Mouse (Mus musculus): Measurements from ENCODE around the gene Gm11565. TPM values are rescaled to one million over a fixed set of nuclear protein-coding genes. Genes with fewer than 3 reads are reported as not detected.
"Not testable (repeated sequence)": the region's sequence is repeated elsewhere in the genome, so short reads cannot be mapped to it uniquely, and the experiment has no call there.

Gm11565 gene
- not detected for total RNA-seq (2021)
- long read RNA-seq: 0 reads

DNA sequence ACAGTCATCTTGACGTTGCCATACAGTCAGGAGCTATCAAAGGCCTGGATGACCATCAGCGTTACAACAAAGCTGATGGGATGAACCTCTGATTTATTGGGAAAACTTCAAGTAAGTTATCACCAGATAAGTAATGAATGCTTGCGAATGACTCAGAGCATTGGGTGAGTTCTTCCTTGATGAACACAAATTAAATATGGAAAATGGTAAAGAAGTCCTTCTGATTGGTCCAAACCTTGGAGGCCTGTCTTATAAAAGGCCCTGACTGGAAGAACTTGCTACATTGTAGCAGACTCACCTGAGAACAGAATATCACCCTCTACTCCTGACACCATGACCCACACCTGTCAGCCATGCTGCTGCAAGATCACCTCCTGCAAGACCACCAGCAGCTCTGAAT lies at the start of gene Gm11565:
TSS of gene Gm11565 (plus strand) at position 301 of the 400 bp plus-strand sequence.
- DNase-seq (ENCODE audit: low spot score in 2 of 2): no peak

DNA sequence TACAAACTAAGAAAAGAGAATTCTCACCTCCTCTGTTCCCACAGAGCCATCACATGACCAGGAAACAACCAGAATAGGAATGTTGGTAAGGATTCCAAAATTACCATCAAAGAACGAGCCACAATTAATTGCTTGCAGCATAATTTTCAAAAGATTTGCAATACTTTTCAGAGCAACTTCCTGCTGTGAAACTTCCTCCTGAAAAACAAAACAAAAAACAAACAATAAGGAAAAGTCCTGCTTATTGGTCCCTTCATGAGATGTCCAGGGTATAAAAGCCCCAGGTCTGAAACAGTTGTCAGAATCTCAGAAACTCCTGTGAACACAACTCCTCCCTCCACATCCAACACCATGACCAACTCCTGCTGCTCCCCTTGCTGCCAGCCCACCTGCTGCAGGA lies 41.5 kb upstream of the Gm11565 start, which contains the start of gene Krtap9-1:
TSS of gene Krtap9-1 (plus strand) at position 301 of the 400 bp plus-strand sequence.
- not testable (repeated sequence) for DNase-seq (ENCODE audit: low spot score in 2 of 2)

DNA sequence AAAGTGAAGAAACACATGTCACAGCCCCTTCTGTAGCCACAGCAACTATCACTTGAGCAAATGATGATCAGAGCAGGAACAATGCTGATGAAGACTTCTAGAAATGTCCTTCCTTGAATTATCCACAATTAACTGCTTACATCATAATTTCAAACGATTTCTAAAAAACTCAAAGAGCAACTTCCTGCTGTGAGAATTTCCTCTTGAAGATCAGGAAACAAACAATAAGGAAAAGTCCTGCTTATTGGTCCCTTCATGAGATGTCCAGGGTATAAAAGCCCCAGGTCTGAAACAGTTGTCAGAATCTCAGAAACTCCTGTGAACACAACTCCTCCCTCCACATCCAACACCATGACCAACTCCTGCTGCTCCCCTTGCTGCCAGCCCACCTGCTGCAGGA lies 35.7 kb upstream of the Gm11565 start, which contains the start of gene Gm11567:
TSS of gene Gm11567 (plus strand) at position 301 of the 400 bp plus-strand sequence.
- not testable (repeated sequence) for DNase-seq (ENCODE audit: low spot score in 2 of 2)

DNA sequence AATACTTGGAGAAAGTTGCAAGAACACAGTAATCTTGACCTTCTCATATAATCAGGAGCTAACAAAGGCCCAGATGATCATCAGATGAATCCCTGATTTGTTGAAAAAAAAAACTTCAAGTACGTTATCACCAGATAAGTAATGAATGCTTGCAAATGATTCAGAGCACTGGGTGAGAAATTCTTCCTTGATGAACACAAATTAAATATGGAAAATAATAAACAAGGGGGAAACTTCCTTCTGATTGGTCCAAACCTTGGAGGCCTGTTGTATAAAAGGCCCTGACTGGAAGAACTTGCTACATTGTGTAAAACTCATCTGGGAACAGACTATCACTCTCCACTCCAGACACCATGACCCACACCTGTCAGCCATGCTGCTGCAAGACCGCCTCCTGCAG lies 6.9 kb upstream of the Gm11565 start, which contains the start of gene Krtap31-1:
TSS of gene Krtap31-1 (plus strand) at position 301 of the 400 bp plus-strand sequence.
- no peak for DNase-seq (ENCODE audit: low spot score in 2 of 2)

DNA sequence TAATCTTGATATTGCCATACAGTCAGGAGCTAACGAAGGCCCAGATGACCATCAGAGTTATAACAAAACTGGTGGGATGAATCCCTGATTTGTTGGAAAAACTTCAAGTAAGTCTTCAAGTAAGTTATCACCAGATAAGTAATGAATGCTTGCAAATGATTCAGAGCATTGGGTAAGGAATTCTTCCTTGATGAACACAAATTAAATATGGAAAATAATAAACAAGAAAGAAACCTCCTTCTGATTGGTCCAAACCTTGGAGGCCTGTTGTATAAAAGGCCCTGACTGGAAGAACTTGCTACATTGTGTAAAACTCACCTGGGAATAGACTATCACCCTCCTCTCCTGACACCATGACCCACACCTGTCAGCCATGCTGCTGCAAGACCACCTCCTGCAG lies 21.4 kb downstream of the Gm11565 start, which contains the start of gene Krtap31-2:
TSS of gene Krtap31-2 (plus strand) at position 301 of the 400 bp plus-strand sequence.
- no peak for DNase-seq (ENCODE audit: low spot score in 2 of 2)

DNA sequence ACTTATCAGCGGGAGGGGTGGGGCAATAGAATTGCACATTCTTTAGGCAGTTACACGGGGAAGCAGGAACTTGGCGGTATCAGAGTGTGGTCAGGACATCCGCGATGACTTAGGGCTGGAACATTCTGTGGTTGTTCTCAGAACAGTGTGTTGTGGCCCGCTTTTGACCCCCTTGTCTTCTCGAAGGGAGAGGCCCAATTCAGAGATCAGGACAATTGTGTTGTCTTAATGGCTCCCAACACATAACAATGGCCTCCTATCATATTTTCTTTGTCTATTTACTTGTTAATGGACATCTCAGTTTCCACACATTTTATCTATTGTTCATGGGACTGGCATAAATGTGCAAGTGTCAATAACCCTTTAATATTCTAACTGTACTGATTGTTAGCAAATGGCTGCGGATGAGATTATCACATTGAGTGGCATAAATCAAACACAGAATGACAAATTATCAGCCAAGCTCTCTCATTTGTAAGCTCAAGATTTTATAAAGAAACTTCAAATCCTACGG lies 23.3 kb downstream of the Gm11565 start:
- no peak for DNase-seq (ENCODE audit: low spot score in 2 of 2)

DNA sequence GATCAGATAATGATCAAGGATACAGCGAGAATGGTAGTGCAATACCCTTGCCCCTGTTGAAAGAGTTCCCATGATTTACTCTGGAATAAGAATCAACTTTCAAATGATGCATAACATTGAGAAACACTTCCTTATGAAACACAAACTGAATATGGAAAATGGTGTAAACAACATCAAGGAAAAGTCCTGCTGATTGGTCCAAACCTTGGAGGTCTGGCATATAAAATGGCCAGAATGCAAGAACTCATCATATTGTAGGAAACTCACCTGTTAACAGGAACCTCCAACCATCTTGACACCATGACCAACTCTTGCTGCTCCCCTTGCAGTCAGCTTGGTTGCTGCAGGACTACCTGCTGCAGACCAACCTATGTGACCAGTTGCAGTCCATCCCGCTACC lies 33.6 kb downstream of the Gm11565 start, which contains the start of gene Krtap9-5:
TSS of gene Krtap9-5 (plus strand) at position 301 of the 400 bp plus-strand sequence.
- DNase-seq (ENCODE audit: low spot score in 2 of 2): no peak

DNA sequence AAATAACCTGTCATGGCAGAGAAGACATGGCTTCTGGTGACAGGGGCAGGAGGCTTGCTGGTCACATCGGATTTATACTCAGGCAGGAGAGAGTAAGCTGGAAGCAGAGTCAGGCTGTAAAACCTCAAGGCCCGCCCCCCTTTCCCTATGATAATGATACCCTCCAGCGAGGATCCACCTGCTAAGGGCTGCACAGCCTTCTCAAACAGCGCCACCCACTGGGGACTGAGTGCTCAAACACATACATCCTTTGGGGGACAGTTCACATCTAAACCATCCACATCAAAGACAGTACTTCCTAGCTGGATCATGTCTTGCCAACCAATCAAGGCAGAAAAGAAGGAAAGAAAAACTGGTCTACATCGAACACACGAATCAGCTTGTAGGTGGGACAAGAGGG lies 49.7 kb downstream of the Gm11565 start:
- no peak for DNase-seq (ENCODE audit: low spot score in 2 of 2)

Other genes with a start within 250 kb of the Gm11565 start
- gene Krtap4-6, start 248.8 kb upstream of the Gm11565 start, total RNA-seq (2021): not detected
- gene Gm14190, start 224.0 kb upstream of the Gm11565 start, total RNA-seq (2021): not detected
- not detected for gene Gm14180, start 180.5 kb upstream of the Gm11565 start, total RNA-seq (2021)
- gene Gm11595, start 141.8 kb upstream of the Gm11565 start, total RNA-seq (2021): not detected
- not detected for gene Krtap4-8, start 134.0 kb upstream of the Gm11565 start, total RNA-seq (2021)
- not detected for gene Krtap4-9, start 129.6 kb upstream of the Gm11565 start, total RNA-seq (2021)
- not detected for gene Gm11596, start 121.3 kb upstream of the Gm11565 start, total RNA-seq (2021)
- not detected for gene Gm11569, start 115.8 kb upstream of the Gm11565 start, total RNA-seq (2021)
- not detected for gene Gm11554, start 110.3 kb upstream of the Gm11565 start, total RNA-seq (2021)
- not detected for gene Krtap4-13, start 104.9 kb upstream of the Gm11565 start, total RNA-seq (2021)
- not detected for gene Gm11564, start 99.1 kb upstream of the Gm11565 start, total RNA-seq (2021)
- not detected for gene 2300003K06Rik, start 76.7 kb upstream of the Gm11565 start, total RNA-seq (2021)
- not detected for gene Krtap4-16, start 63.1 kb upstream of the Gm11565 start, total RNA-seq (2021)
- not detected for gene Gm11568, start 56.8 kb upstream of the Gm11565 start, total RNA-seq (2021)
- gene Gm11559, start 50.3 kb upstream of the Gm11565 start, total RNA-seq (2021): not detected
- not detected for gene Krtap9-1, start 41.4 kb upstream of the Gm11565 start, total RNA-seq (2021)
- not detected for gene Gm11567, start 35.6 kb upstream of the Gm11565 start, total RNA-seq (2021)
- not detected for gene Krtap31-1, start 6.8 kb upstream of the Gm11565 start, total RNA-seq (2021)
- not detected for gene Krtap31-2, start 21.5 kb downstream of the Gm11565 start, total RNA-seq (2021)
- not detected for gene Krtap9-5, start 33.7 kb downstream of the Gm11565 start, total RNA-seq (2021)
- gene Krtap29-1, start 64.3 kb downstream of the Gm11565 start, total RNA-seq (2021): not detected
- gene Krtap16-1, start 71.8 kb downstream of the Gm11565 start, total RNA-seq (2021): not detected
- not detected for gene Krtap17-1, start 79.2 kb downstream of the Gm11565 start, total RNA-seq (2021)
- not detected for gene Krt33a, start 101.5 kb downstream of the Gm11565 start, total RNA-seq (2021)
- not detected for gene Krt33b, start 115.1 kb downstream of the Gm11565 start, total RNA-seq (2021)
- gene Krt34, start 126.8 kb downstream of the Gm11565 start, total RNA-seq (2021): not detected
- gene Krt31, start 135.8 kb downstream of the Gm11565 start, total RNA-seq (2021): not detected
- not detected for gene Krt32, start 173.5 kb downstream of the Gm11565 start, total RNA-seq (2021)
- not detected for gene Krt35, start 181.5 kb downstream of the Gm11565 start, total RNA-seq (2021)
- not detected for gene Krt36, start 190.9 kb downstream of the Gm11565 start, total RNA-seq (2021)
- not detected for gene Krt13, start 206.8 kb downstream of the Gm11565 start, total RNA-seq (2021)
- gene Krt15, start 221.2 kb downstream of the Gm11565 start, total RNA-seq (2021): under 1 TPM in 1 of 2 experiments, not detected in 1; 0.51 TPM
- not detected for gene Krt19, start 233.9 kb downstream of the Gm11565 start, total RNA-seq (2021)